Mouse (Mus musculus) spleen, adult 2 months (tissue): Measurements from ENCODE around the gene Bcl6.

Source experiments
- CTCF ChIP-seq: fragments of 200-500 bp; IDR thresholded peaks from 2 replicates; pipeline ENCODE4 v1.5.1; 2011; ENCODE audit warnings: mild to moderate bottlenecking, inconsistent platforms; ENCODE audit not compliant: insufficient read depth, insufficient read length, insufficient replicate concordance; ENCODE audit errors: extremely low read depth
- POLR2A ChIP-seq: fragments of 200-500 bp; IDR thresholded peaks from 2 replicates; pipeline ENCODE4 v1.6.1; 2011; ENCODE audit warnings: low read depth, low read length, inconsistent platforms

DNA sequence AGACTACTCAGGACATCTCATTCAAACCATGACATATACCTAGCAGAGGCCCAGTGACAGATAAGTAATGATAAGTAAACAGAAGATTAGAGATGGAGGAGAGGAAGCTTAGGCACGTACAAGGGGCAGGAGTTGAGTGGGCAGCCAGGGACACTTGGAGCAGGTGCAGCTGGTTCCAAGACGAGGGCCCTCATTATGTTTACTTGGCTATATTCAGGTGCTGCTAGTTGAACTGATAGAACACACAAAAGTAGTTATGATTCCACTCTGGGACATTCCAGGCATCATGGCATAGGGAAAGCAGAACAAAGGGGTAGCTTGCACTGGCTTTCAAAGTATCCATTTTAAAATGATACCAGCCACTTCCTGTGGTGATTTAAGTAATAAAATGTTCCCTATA is 54.3 kb downstream of the Bcl6 start:
- TF ChIP-seq CTCF: no peak
- TF ChIP-seq POLR2A: no peak
